24 mouse cellular contexts compared by ENCODE assay signal in the genomic region with DNA sequence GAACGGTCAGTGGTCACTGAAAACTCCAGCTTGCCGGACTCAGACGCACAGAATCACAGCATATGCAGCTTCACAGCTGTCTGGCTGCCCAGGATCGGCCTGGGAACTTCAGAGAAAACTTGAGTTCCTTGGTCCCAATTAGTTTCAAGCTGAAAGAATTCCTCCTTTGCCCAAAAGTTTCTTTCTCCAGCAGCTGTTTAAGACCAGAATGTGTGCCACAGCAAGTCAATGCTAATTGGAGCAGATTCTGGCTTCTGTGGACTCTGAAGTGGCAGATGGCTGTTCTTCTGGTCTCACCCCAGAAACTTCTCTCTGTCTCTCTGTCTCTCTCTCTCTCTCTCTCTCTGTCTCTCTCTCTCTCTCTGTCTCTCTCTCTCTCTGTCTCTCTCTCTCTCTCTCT.
DNase-seq lines count a peak whose midpoint lies in the region; ATAC-seq lines count a peak whose summit lies in the region.
"Had no signal": no experiment of that assay in that cellular context is flagged by ENCODE, and none has a peak within 500 bp of the region (broad histone marks: within the 10 kb centered on the region; RNA-seq: fewer than 3 reads in every experiment).

No protein-coding gene starts in this region.

- DNase-seq in frontal cortex, postnatal 14 days (ENCODE audit: low spot score in 2 of 2), result no peak
- peak; percentile 55 for DNase-seq in Muller cell, postnatal 12 days (ENCODE audit: inconsistent ontology term)
- peak; percentile 16 for DNase-seq in brain, adult 2 months (ENCODE audit: low read depth, low spot score)
- DNase-seq in midbrain, embryonic 10.5 days (ENCODE audit: low spot score), result no peak
- DNase-seq in thymus, postnatal 4 days, result no peak
- DNase-seq: adrenal gland, adult 8-10 months; adrenal gland, postnatal 25 days; cerebellum, adult 18-20 months; cerebellum, adult 9-10 months; cerebellum, postnatal 14 days; gastrocnemius, postnatal 25 days; heart, adult 2 months had no signal

- H3K4me3 ChIP-seq in midbrain, embryonic 10.5 days, result no peak overlapping the region
- H3K4me3 ChIP-seq: embryonic facial prominence, embryonic 12.5 days; embryonic facial prominence, embryonic 15.5 days; erythroblast, embryonic 14.5 days; forebrain, embryonic 12.5 days; heart, adult 2 months; heart, embryonic 10.5 days; heart, embryonic 13.5 days; hindbrain, embryonic 12.5 days; hindbrain, embryonic 15.5 days had no signal

- no peaks in the 10 kb centered on the region for H3K4me1 ChIP-seq in midbrain, embryonic 10.5 days
- H3K4me1 ChIP-seq: embryonic facial prominence, embryonic 12.5 days; embryonic facial prominence, embryonic 15.5 days; forebrain, embryonic 12.5 days; heart, embryonic 13.5 days; hindbrain, embryonic 12.5 days; hindbrain, embryonic 15.5 days had no signal

- no peaks in the 10 kb centered on the region for H3K27me3 ChIP-seq in midbrain, embryonic 10.5 days (ENCODE audit: low read depth, poor library complexity, severe bottlenecking)
- H3K27me3 ChIP-seq: embryonic facial prominence, embryonic 12.5 days; embryonic facial prominence, embryonic 15.5 days; forebrain, embryonic 12.5 days; heart, embryonic 13.5 days; hindbrain, embryonic 12.5 days; hindbrain, embryonic 15.5 days had no signal

- no peak overlapping the region for H3K27ac ChIP-seq in midbrain, embryonic 10.5 days (replicated peaks)
- H3K27ac ChIP-seq: embryonic facial prominence, embryonic 12.5 days; embryonic facial prominence, embryonic 15.5 days; forebrain, embryonic 12.5 days; heart, adult 2 months; heart, embryonic 10.5 days; heart, embryonic 13.5 days; hindbrain, embryonic 12.5 days; hindbrain, embryonic 15.5 days had no signal

- no peaks in the 10 kb centered on the region for H3K36me3 ChIP-seq in midbrain, embryonic 10.5 days
- H3K36me3 ChIP-seq: embryonic facial prominence, embryonic 12.5 days; embryonic facial prominence, embryonic 15.5 days; forebrain, embryonic 12.5 days; heart, embryonic 10.5 days; heart, embryonic 13.5 days; hindbrain, embryonic 12.5 days; hindbrain, embryonic 15.5 days had no signal

- 78% methylated on average over 4 of the region's 4 CpGs for WGBS in midbrain, embryonic 10.5 days

- ATAC-seq in frontal cortex, adult (ENCODE audit: low TSS enrichment), result peak; percentile 64; the same call in 1 of the 2 replicates
- ATAC-seq: activated CD4-positive, CD25-positive, alpha-beta regulatory T cell, adult 4 months; CD4-positive, CD25-positive, alpha-beta regulatory T cell, adult 4 months; intestine, postnatal 0 days had no signal

- no peaks in the 10 kb centered on the region; the same call in 1 of the 2 replicates for H3K9me3 ChIP-seq in midbrain, embryonic 10.5 days (replicated peaks)
- H3K9me3 ChIP-seq: embryonic facial prominence, embryonic 15.5 days; forebrain, embryonic 12.5 days; heart, embryonic 13.5 days; hindbrain, embryonic 12.5 days; hindbrain, embryonic 15.5 days had no signal

Comparison
In these comparisons a context has a peak if more than half of its experiments do, and no peak if none do; other contexts are left out.
1. DNase-seq: peak in Muller cell, postnatal 12 days (single experiment) and brain, adult 2 months (single experiment); none in frontal cortex, postnatal 14 days (0 of 2), midbrain, embryonic 10.5 days (single experiment) and thymus, postnatal 4 days (single experiment).